ENCODE assay signal across 22 mouse cellular contexts in genomic region chr6:138042891-138043290, GRCm38 (mm10). TPM values are rescaled to one million over a fixed set of nuclear protein-coding genes. Genes with fewer than 3 reads are reported as not detected.
DNase-seq lines count a peak whose midpoint lies in the region; TF ChIP-seq lines count a peak whose summit lies in the region.
"Had no signal": no experiment of that assay in that cellular context is flagged by ENCODE, and none has a peak within 500 bp of the region (broad histone marks: within the 10 kb centered on the region; RNA-seq: fewer than 3 reads in every experiment).

No protein-coding gene starts in this region.

- TF ChIP-seq EP300 in ES-Bruce4 (IDR thresholded peaks at IDR 0.05; ENCODE audit: insufficient read depth, low read depth, low read length) = no peak

- TF ChIP-seq CTCF in E14TG2a.4 (conservative IDR thresholded peaks at IDR 0.05; ENCODE audit: low read length) = peak; percentile 31
- TF ChIP-seq CTCF in ES-Bruce4 (IDR thresholded peaks at IDR 0.05; ENCODE audit: low read depth, low read length) = peak; percentile 12

- H3K36me3 ChIP-seq in E14TG2a.4 (ENCODE audit: insufficient read depth, low read length) (no peaks in the 10 kb centered on the region), ES-Bruce4 (ENCODE audit: control insufficient read depth, insufficient read depth, low read length, poor library complexity, severe bottlenecking) (no peaks in the 10 kb centered on the region)
- H3K36me3 ChIP-seq: embryonic facial prominence, embryonic 12.5 days; embryonic facial prominence, embryonic 15.5 days; hindbrain, embryonic 12.5 days; hindbrain, embryonic 15.5 days had no signal

- H3K27ac ChIP-seq in ES-Bruce4 (ENCODE audit: insufficient read depth, low read length) = no peak overlapping the region
- H3K27ac ChIP-seq: embryonic facial prominence, embryonic 12.5 days; embryonic facial prominence, embryonic 15.5 days; hindbrain, embryonic 12.5 days; hindbrain, embryonic 15.5 days had no signal

- H3K9ac ChIP-seq in ES-Bruce4 (ENCODE audit: low read depth, poor library complexity, severe bottlenecking) = no peak overlapping the region
- H3K9ac ChIP-seq: embryonic facial prominence, embryonic 12.5 days; embryonic facial prominence, embryonic 15.5 days; hindbrain, embryonic 12.5 days; hindbrain, embryonic 15.5 days had no signal

- no peaks in the 10 kb centered on the region for H3K9me3 ChIP-seq in E14TG2a.4 (ENCODE audit: low read length)
- no peaks in the 10 kb centered on the region for H3K9me3 ChIP-seq in ES-Bruce4 (replicated peaks; ENCODE audit: control insufficient read depth, insufficient read depth, low read length, poor library complexity, severe bottlenecking)
- H3K9me3 ChIP-seq: embryonic facial prominence, embryonic 12.5 days; embryonic facial prominence, embryonic 15.5 days; hindbrain, embryonic 15.5 days had no signal

- H3K4me3 ChIP-seq in E14TG2a.4 (replicated peaks; ENCODE audit: low read length) (no peak overlapping the region), ES-Bruce4 (ENCODE audit: low read depth, low read length) (no peak overlapping the region)
- H3K4me3 ChIP-seq: embryonic facial prominence, embryonic 12.5 days; embryonic facial prominence, embryonic 15.5 days; hindbrain, embryonic 12.5 days; hindbrain, embryonic 15.5 days had no signal

- TF ChIP-seq POLR2A in ES-Bruce4 (IDR thresholded peaks at IDR 0.05; ENCODE audit: insufficient read depth, low read length) = no peak

- H3K27me3 ChIP-seq in E14TG2a.4 (ENCODE audit: insufficient read depth, low read length) = no peaks in the 10 kb centered on the region
- H3K27me3 ChIP-seq in ES-Bruce4 (ENCODE audit: control insufficient read depth, insufficient read depth, low read length, poor library complexity, severe bottlenecking) = no peaks in the 10 kb centered on the region
- H3K27me3 ChIP-seq: embryonic facial prominence, embryonic 12.5 days; embryonic facial prominence, embryonic 15.5 days; hindbrain, embryonic 12.5 days; hindbrain, embryonic 15.5 days had no signal

- H3K4me1 ChIP-seq in E14TG2a.4 (replicated peaks; ENCODE audit: low read depth, low read length) = no peaks in the 10 kb centered on the region
- H3K4me1 ChIP-seq in ES-Bruce4 (ENCODE audit: control insufficient read depth, insufficient read depth, low read length) = no peaks in the 10 kb centered on the region
- H3K4me1 ChIP-seq: embryonic facial prominence, embryonic 12.5 days; embryonic facial prominence, embryonic 15.5 days; hindbrain, embryonic 12.5 days; hindbrain, embryonic 15.5 days had no signal

- peak; percentile 57 for DNase-seq in R1 (ENCODE audit: low read depth, low spot score)
- no peak for DNase-seq in frontal cortex, postnatal 10 days (ENCODE audit: low spot score in 2 of 2)
- DNase-seq in retina, postnatal 1 day = no peak
- DNase-seq in kidney, adult 11 months = no peak
- DNase-seq: adrenal gland, adult 2 months; adrenal gland, postnatal 14 days; cerebellum, adult 11 months; cerebellum, adult 2 months; cerebellum, adult 9-11 months; cerebellum, postnatal 25 days; gastrocnemius, postnatal 14 days had no signal

RNA-seq across cellular contexts. Expression of gene Slc15a5, which starts 36.8 kb away (rescaled TPM):
- not detected in 2 replicates for polyA plus RNA-seq in ES-Bruce4 (2011; ENCODE audit: insufficient read depth, insufficient read length, low read depth, missing spikeins)
- polyA plus RNA-seq: C2C12; CD4-positive, CD25-positive, alpha-beta regulatory T cell, adult 4 months; cerebellum, adult 2 months; forebrain, embryonic 11.5 days; forebrain, embryonic 14.5 days; hindbrain, embryonic 12.5 days; hindbrain, embryonic 15.5 days; intestine, embryonic 14.5 days had no signal
